Mouse (Mus musculus) midbrain, embryonic 14.5 days (tissue): ENCODE measurements around the gene Gm266. TPM values are rescaled to one million over a fixed set of nuclear protein-coding genes. Genes with fewer than 3 reads are reported as not detected.
A peak's percentile ranks its signal among the peaks of the same experiment; 100 is the strongest.
"Not testable (repeated sequence)": the region's sequence is repeated elsewhere in the genome, so short reads cannot be mapped to it uniquely, and the experiment has no call there.

Experiments used
- ATAC-seq: fragments of 200-750 bp; cut with Nextera tagmentation; 2 replicates; pipeline ENCODE4 v1.8.0; 2017; ENCODE audit warnings: moderate number of reproducible peaks, moderate library complexity; ENCODE audit not compliant: low FRiP score, low TSS enrichment
- DNase-seq: peaks from one replicate; pipeline ENCODE4 v3.0.0-alpha.2; 2015
- H3K27ac ChIP-seq: fragments of 300-500 bp; sonication (generic); replicated peaks from 2 replicates; pipeline ENCODE4 v1.5.1; 2014; ENCODE audit warnings: mild to moderate bottlenecking, low read depth, low read length, moderate library complexity
- H3K27me3 ChIP-seq: fragments of 300-500 bp; sonication (generic); 2 replicates; pipeline ENCODE4 v1.6.1; 2014; ENCODE audit warnings: low read length, control low read depth, mixed read lengths; ENCODE audit not compliant: control insufficient read depth, insufficient read depth
- H3K36me3 ChIP-seq: fragments of 300-500 bp; sonication (generic); 2 replicates; pipeline ENCODE4 v1.6.1; 2014; ENCODE audit warnings: low read length, control low read depth; ENCODE audit not compliant: control insufficient read depth, insufficient read depth
- H3K4me1 ChIP-seq: fragments of 300-500 bp; sonication (generic); 2 replicates; pipeline ENCODE4 v1.6.1; 2014; ENCODE audit warnings: mild to moderate bottlenecking, antibody characterized with exemption, low read length, control low read depth; ENCODE audit not compliant: control insufficient read depth, insufficient read depth
- H3K4me2 ChIP-seq: fragments of 300-500 bp; sonication (generic); 2 replicates; pipeline ENCODE4 v1.6.1; 2014; ENCODE audit warnings: mild to moderate bottlenecking, low read length, moderate library complexity
- H3K4me3 ChIP-seq: fragments of 300-500 bp; sonication (generic); replicated peaks from 2 replicates; pipeline ENCODE4 v1.5.1; 2014; ENCODE audit warnings: low read depth, low read length
- H3K9ac ChIP-seq: fragments of 300-500 bp; sonication (generic); replicated peaks from 2 replicates; pipeline ENCODE4 v1.6.1; 2014; ENCODE audit warnings: mild to moderate bottlenecking, low read length, moderate library complexity
- H3K9me3 ChIP-seq: fragments of 300-500 bp; sonication (generic); 2 replicates; pipeline ENCODE4 v1.6.1; 2016; ENCODE audit warnings: low read length, control low read depth, mixed read lengths; ENCODE audit not compliant: control insufficient read depth
- WGBS: fragments of 180-500 bp; shearing (Covaris S2); extraction: QIAGEN DNeasy Blood & Tissue Kit; methylation state at CpG from one replicate; pipeline ENCODE4 v1.1.7; 2014; 5-methylcytosine and 5-hydroxymethylcytosine counted together
- polyA plus RNA-seq: library from polyadenylated mRNA; unstranded; fragments of >200 nt; fragmentation: Nextera tagmentation; extraction: Ambion mirVana; gene quantifications from 2 replicates; pipeline ENCODE4 v1.2.1, GENCODE M21; 2014

The Gm266 gene
- polyA plus RNA-seq, 1 experiment from 2014 or later = 1.9 TPM

DNA sequence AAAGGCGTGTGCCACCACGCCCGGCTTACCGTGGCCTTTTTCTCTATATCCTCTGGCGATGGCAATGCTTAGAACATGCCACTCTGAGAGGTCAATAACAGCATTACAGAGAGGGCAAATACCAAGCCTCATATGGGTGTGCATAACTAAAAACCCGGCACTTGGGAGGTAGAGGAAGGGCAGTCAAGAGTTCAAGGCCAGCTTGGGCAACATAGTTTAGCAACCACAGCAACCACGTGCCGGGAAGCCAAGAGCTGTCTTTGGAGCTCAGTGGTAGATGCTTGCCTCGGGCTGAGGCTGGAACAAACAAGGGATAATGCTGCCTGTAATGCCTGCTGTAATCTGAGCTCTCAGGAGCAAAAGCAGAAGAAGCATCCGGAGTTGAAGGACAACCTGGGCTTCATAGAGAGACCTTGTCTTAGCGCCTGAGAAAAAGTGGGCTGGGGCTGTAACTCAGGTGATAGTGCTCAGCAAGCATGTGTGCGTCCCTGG is 27.0 kb upstream of the Gm266 start:
- H3K4me2 ChIP-seq = no peak overlapping the region
- no peak overlapping the region for H3K9ac ChIP-seq
- no peaks in the 10 kb centered on the region for H3K9me3 ChIP-seq
- no peaks in the 10 kb centered on the region for H3K36me3 ChIP-seq
- H3K27me3 ChIP-seq = no peaks in the 10 kb centered on the region
- H3K27ac ChIP-seq = no peak overlapping the region
- ATAC-seq (no peak), DNase-seq (no peak)
- H3K4me1 ChIP-seq = no peaks in the 10 kb centered on the region
- H3K4me3 ChIP-seq = no peak overlapping the region
- 92% methylated on average over 12 of the region's 12 CpGs for WGBS

DNA sequence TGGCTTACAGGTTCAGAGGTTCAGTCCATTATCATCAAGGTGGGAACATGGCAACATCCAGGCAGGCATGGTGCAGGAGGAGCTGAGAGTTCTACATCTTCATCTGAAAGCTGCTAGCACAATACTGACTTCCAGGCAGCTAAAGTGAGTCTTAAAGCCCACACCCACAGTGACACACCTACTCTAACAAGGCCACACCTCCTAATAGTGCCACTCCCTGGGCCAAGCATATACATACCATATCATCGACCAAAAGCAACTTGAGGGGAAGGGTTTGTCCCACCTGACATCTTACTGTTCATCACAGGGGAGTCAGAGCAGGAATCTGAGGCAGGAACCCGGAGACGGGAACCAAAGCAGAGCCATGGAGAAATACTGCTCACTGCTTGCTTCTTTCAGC is 22.8 kb upstream of the Gm266 start:
- H3K36me3 ChIP-seq, H3K27me3 ChIP-seq, DNase-seq, H3K9ac ChIP-seq, H3K4me3 ChIP-seq, H3K4me1 ChIP-seq, H3K9me3 ChIP-seq, H3K27ac ChIP-seq, H3K4me2 ChIP-seq, ATAC-seq: not testable (repeated sequence)
- 83% methylated on average over 3 of the region's 3 CpGs for WGBS

GRCm38 (mm10) chr12:111507962-111508361 is 22.3 kb upstream of the Gm266 start:
- WGBS = 92% methylated on average over 10 of the region's 10 CpGs
- H3K9me3 ChIP-seq = no peaks in the 10 kb centered on the region

GRCm38 (mm10) chr12:111507001-111507400 is 21.4 kb upstream of the Gm266 start:
- H3K4me2 ChIP-seq = no peak overlapping the region
- no peak overlapping the region for H3K4me3 ChIP-seq
- no peaks in the 10 kb centered on the region for H3K36me3 ChIP-seq
- DNase-seq (no peak), ATAC-seq (no peak)
- no peak overlapping the region for H3K9ac ChIP-seq
- no peak overlapping the region for H3K27ac ChIP-seq
- H3K4me1 ChIP-seq = no peaks in the 10 kb centered on the region
- 59% methylated on average over 5 of the region's 5 CpGs for WGBS
- no peaks in the 10 kb centered on the region for H3K9me3 ChIP-seq
- no peaks in the 10 kb centered on the region for H3K27me3 ChIP-seq

More at GRCm38 (mm10) chr12:111507962-111508361, 22.3 kb upstream of the Gm266 start:
- Histone ChIP-seq H3K9ac (no peak overlapping the region), H3K36me3 (no peaks in the 10 kb centered on the region), H3K27ac (no peak overlapping the region), H3K27me3 (no peaks in the 10 kb centered on the region), H3K4me3 (no peak overlapping the region), H3K4me1 (no peaks in the 10 kb centered on the region), H3K4me2 (no peak overlapping the region)
- ATAC-seq = no peak
- no peak for DNase-seq

DNA sequence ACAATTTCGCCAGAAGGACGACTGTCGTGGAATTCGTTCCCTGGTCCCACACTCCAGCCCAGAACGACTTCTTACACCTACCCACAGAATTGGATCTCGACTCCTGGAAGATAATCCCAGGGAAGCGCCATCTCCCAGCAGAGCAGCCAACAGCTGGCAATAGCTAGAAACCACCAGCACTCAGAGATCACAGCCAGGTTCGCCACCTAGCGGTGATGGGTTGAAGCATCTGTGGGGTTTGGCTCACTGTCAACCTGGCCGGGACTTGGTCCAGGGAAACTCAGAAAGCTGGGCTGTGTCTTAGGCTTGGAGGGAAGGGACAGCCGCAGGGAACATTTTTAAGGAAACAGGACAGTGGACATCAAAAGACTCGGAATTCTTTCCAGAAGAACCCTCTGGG is 19.3 kb upstream of the Gm266 start:
- H3K36me3 ChIP-seq = no peaks in the 10 kb centered on the region
- H3K27me3 ChIP-seq = no peaks in the 10 kb centered on the region
- H3K9me3 ChIP-seq = no peaks in the 10 kb centered on the region
- DNase-seq = peak; percentile 94
- H3K4me3 ChIP-seq = peak overlapping the region; percentile 20
- peak overlapping the region; percentile 45 for H3K4me2 ChIP-seq
- 5% methylated on average over 12 of the region's 12 CpGs for WGBS
- H3K4me1 ChIP-seq = 0 out of 2 replicates have a peak, but pooled peaks cover 5% of the 10 kb centered on the region
- no peak overlapping the region for H3K9ac ChIP-seq
- H3K27ac ChIP-seq = no peak overlapping the region
- peak; percentile 63; the same call in 1 of the 2 replicates for ATAC-seq

DNA sequence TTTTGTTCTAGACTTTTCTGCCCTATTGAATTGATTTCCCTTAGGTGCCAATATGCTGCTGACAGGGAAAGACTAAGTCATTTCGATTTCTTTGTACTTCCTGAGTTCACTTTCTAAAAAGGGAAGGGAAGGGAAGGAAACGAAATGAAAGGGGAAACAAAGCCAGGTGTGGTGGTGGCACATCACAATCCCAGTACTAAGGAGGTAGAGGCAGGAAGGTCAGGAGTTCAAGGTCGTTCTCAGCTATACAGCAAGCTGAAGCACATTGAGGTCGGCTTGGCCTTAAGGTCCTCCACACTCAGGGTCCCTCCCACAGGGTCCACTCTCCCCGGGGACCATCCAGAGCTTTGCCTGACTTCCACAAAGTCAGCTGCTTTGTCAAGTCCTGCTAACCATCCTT is 17.9 kb upstream of the Gm266 start:
- 85% methylated on average over 5 of the region's 5 CpGs for WGBS
- no peak for ATAC-seq

GRCm38 (mm10) chr12:111503063-111503567 is 17.5 kb upstream of the Gm266 start:
- ATAC-seq (no peak), DNase-seq (no peak)
- Histone ChIP-seq H3K9ac (no peak overlapping the region), H3K9me3 (no peaks in the 10 kb centered on the region), H3K27me3 (no peaks in the 10 kb centered on the region), H3K36me3 (no peaks in the 10 kb centered on the region), H3K4me1 (0 out of 2 replicates have a peak, but pooled peaks cover 5% of the 10 kb centered on the region), H3K4me2 (no peak overlapping the region), H3K27ac (no peak overlapping the region), H3K4me3 (no peak overlapping the region)
- 90% methylated on average over 12 of the region's 12 CpGs for WGBS

More for the DNA sequence above, 17.9 kb upstream of the Gm266 start:
- no peak for DNase-seq
- Histone ChIP-seq H3K9me3 (no peaks in the 10 kb centered on the region), H3K27me3 (no peaks in the 10 kb centered on the region), H3K9ac (no peak overlapping the region), H3K4me1 (0 out of 2 replicates have a peak, but pooled peaks cover 5% of the 10 kb centered on the region), H3K36me3 (no peaks in the 10 kb centered on the region), H3K27ac (no peak overlapping the region), H3K4me2 (no peak overlapping the region), H3K4me3 (no peak overlapping the region)

DNA sequence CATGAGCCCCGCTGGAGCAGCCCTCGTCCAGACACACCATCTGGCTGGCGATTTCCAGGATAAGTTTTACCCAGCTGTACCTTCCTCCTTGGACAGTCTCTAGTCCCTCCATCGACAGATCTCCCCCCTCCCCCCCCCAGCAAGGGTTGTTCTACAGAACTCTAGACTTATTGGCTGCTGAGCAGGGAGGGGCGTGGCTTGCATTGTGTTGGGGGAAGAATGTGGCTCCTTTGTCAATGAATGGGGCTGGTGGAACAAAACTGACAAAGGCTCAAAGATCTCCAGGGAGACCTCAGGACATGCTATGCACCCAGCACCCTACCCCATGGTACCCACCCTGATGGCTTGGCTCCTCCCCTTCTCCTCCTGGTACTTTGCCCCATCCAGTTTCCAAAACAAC is 15.1 kb upstream of the Gm266 start:
- H3K4me3 ChIP-seq = no peak overlapping the region
- DNase-seq (peak; percentile 73), ATAC-seq (peak; percentile 46; the same call in 1 of the 2 replicates)
- H3K9ac ChIP-seq = no peak overlapping the region
- H3K36me3 ChIP-seq = no peaks in the 10 kb centered on the region
- 10% methylated on average over 5 of the region's 5 CpGs for WGBS
- H3K9me3 ChIP-seq = no peaks in the 10 kb centered on the region
- H3K27ac ChIP-seq = peak overlapping the region; percentile 15; the same call in 1 of the 2 replicates
- H3K4me2 ChIP-seq = peak overlapping the region; percentile 24
- 0 out of 2 replicates have a peak, but pooled peaks cover 5% of the 10 kb centered on the region for H3K4me1 ChIP-seq
- no peaks in the 10 kb centered on the region for H3K27me3 ChIP-seq

DNA sequence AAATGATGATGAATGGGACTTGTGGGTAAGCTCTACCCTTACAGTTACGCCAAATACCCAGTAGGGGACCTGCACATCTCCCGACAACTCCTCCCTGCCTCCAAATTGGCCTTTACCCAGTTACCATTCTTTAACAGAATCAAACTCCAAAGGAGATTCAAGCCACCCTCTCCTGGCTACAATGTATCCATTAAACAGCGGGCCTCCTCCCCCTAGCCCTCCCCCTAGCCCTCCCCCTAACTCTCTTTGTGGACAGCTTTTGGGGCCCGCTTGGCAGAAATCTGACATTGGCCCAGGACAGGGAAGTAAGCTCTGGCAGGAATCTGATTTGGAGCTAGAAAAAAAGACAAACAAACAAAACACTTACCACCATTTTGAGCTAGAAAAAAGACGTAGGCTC is 14.0 kb upstream of the Gm266 start:
- Histone ChIP-seq H3K4me2 (no peak overlapping the region), H3K4me1 (0 out of 2 replicates have a peak, but pooled peaks cover 5% of the 10 kb centered on the region), H3K9me3 (no peaks in the 10 kb centered on the region), H3K36me3 (no peaks in the 10 kb centered on the region), H3K27me3 (no peaks in the 10 kb centered on the region), H3K9ac (no peak overlapping the region), H3K4me3 (no peak overlapping the region), H3K27ac (no peak overlapping the region)
- ATAC-seq = no peak
- 39% methylated on average over 5 of the region's 5 CpGs for WGBS
- DNase-seq = peak; percentile 50
